Mouse (Mus musculus): ENCODE measurements around the gene Zfp697. TPM values are rescaled to one million over a fixed set of nuclear protein-coding genes. Genes with fewer than 3 reads are reported as not detected.
"Not testable (repeated sequence)": the region's sequence is repeated elsewhere in the genome, so short reads cannot be mapped to it uniquely, and the experiment has no call there.

Gene Zfp697
- polyA plus RNA-seq, 1 experiment from 2014 or later = 6.2 TPM

GRCm38 (mm10) chr3:98471499-98471898 lies 89.2 kb downstream of the Zfp697 start:
- H3K27ac ChIP-seq (ENCODE audit: low read depth, low read length); ATAC-seq; H3K9ac ChIP-seq (ENCODE audit: low read depth, low read length); H3K4me1 ChIP-seq (replicated peaks; ENCODE audit: control insufficient read depth, insufficient read depth, low read length); H3K9me3 ChIP-seq (ENCODE audit: control insufficient read depth); H3K36me3 ChIP-seq (ENCODE audit: control insufficient read depth, insufficient read depth); H3K27me3 ChIP-seq (replicated peaks; ENCODE audit: control insufficient read depth, insufficient read depth, low read length); H3K4me3 ChIP-seq (ENCODE audit: low read depth, low read length); H3K4me2 ChIP-seq (replicated peaks; ENCODE audit: low read depth): not testable (repeated sequence)

DNA sequence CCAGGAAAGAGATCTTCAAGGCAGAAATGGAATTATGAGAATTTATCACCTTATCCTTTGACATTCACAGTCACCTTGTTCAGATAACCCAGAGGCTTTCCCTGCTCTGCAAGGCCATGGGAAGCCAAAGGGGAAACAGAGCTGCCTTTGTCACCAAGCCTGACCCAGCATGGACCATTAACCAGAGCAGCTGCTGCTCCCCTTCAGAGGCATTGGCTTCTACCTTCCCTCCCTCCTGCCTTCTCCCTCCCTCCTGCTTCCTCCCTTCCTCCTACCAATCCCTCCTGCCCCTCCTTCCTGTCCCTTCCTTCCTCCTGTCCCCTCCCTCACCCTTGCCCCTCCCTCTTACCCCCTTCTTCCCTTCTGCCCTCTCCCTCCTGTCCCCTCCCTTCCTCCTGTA lies 111.9 kb downstream of the Zfp697 start:
- H3K27me3 ChIP-seq (replicated peaks; ENCODE audit: control insufficient read depth, insufficient read depth, low read length); H3K4me1 ChIP-seq (replicated peaks; ENCODE audit: control insufficient read depth, insufficient read depth, low read length); H3K27ac ChIP-seq (ENCODE audit: low read depth, low read length); H3K4me2 ChIP-seq (replicated peaks; ENCODE audit: low read depth); H3K36me3 ChIP-seq (ENCODE audit: control insufficient read depth, insufficient read depth); H3K9me3 ChIP-seq (ENCODE audit: control insufficient read depth); H3K4me3 ChIP-seq (ENCODE audit: low read depth, low read length); H3K9ac ChIP-seq (ENCODE audit: low read depth, low read length); ATAC-seq: not testable (repeated sequence)

GRCm38 (mm10) chr3:98495055-98495454 lies 112.8 kb downstream of the Zfp697 start:
- H3K27me3 ChIP-seq (replicated peaks; ENCODE audit: control insufficient read depth, insufficient read depth, low read length); H3K9ac ChIP-seq (ENCODE audit: low read depth, low read length); H3K9me3 ChIP-seq (ENCODE audit: control insufficient read depth); H3K4me1 ChIP-seq (replicated peaks; ENCODE audit: control insufficient read depth, insufficient read depth, low read length); H3K4me2 ChIP-seq (replicated peaks; ENCODE audit: low read depth); H3K36me3 ChIP-seq (ENCODE audit: control insufficient read depth, insufficient read depth); H3K4me3 ChIP-seq (ENCODE audit: low read depth, low read length); ATAC-seq; H3K27ac ChIP-seq (ENCODE audit: low read depth, low read length): not testable (repeated sequence)

GRCm38 (mm10) chr3:98496762-98497161 lies 114.5 kb downstream of the Zfp697 start:
- not testable (repeated sequence) for ATAC-seq

DNA sequence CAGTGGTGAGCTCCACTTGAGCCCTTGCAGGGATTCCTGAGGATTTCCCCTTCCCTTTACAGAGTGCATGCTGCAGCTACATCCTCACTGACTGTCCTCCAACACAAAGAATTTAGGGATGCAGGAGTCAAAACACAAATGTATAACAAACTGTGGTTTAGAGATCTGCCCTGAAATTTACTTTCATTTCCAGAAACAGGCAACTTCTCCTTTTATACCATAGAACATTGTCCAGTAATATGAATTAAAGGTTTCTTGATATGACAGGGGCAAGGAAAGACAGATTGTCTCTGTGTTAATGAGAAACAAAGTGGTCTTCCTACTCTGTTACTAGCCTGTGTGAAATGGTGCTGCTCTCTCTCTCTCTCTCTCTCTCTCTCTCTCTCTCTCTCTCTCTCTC lies 115.1 kb downstream of the Zfp697 start:
- H3K4me1 ChIP-seq (replicated peaks; ENCODE audit: control insufficient read depth, insufficient read depth, low read length); H3K4me2 ChIP-seq (replicated peaks; ENCODE audit: low read depth); ATAC-seq; H3K9ac ChIP-seq (ENCODE audit: low read depth, low read length); H3K9me3 ChIP-seq (ENCODE audit: control insufficient read depth); H3K4me3 ChIP-seq (ENCODE audit: low read depth, low read length); H3K36me3 ChIP-seq (ENCODE audit: control insufficient read depth, insufficient read depth); H3K27ac ChIP-seq (ENCODE audit: low read depth, low read length); H3K27me3 ChIP-seq (replicated peaks; ENCODE audit: control insufficient read depth, insufficient read depth, low read length): not testable (repeated sequence)

More at GRCm38 (mm10) chr3:98496762-98497161, 114.5 kb downstream of the Zfp697 start:
- H3K4me2 ChIP-seq (replicated peaks; ENCODE audit: low read depth); H3K9ac ChIP-seq (ENCODE audit: low read depth, low read length); H3K27me3 ChIP-seq (replicated peaks; ENCODE audit: control insufficient read depth, insufficient read depth, low read length); H3K36me3 ChIP-seq (ENCODE audit: control insufficient read depth, insufficient read depth); H3K9me3 ChIP-seq (ENCODE audit: control insufficient read depth); H3K4me3 ChIP-seq (ENCODE audit: low read depth, low read length); H3K27ac ChIP-seq (ENCODE audit: low read depth, low read length); H3K4me1 ChIP-seq (replicated peaks; ENCODE audit: control insufficient read depth, insufficient read depth, low read length): not testable (repeated sequence)
- whole genome bisulfite sequencing = no CpG with 5 or more reads among the region's 2 CpGs

DNA sequence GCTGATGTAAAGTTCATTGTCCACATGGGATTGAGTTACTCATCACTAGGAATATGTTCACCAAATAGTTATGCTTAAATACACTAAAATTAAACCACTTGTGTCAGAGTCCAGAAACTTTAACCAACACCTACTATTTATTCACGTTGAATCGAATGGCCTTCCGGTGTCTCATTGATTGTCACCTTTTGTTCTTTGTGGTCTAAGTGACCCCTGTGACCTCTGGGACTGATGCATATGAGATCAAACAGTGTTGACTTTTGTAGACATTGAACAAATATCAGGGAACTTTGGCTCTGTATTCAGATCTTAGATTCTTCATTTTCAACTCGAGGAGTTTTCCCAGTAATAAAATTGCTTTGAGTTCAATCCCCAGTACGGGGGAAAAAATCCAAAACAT lies 125.0 kb downstream of the Zfp697 start:
- H3K4me2 ChIP-seq (replicated peaks; ENCODE audit: low read depth); ATAC-seq; H3K27me3 ChIP-seq (replicated peaks; ENCODE audit: control insufficient read depth, insufficient read depth, low read length); H3K9ac ChIP-seq (ENCODE audit: low read depth, low read length); H3K4me3 ChIP-seq (ENCODE audit: low read depth, low read length); H3K4me1 ChIP-seq (replicated peaks; ENCODE audit: control insufficient read depth, insufficient read depth, low read length); H3K27ac ChIP-seq (ENCODE audit: low read depth, low read length); H3K36me3 ChIP-seq (ENCODE audit: control insufficient read depth, insufficient read depth); H3K9me3 ChIP-seq (ENCODE audit: control insufficient read depth): not testable (repeated sequence)
- WGBS = no CpG with 5 or more reads among the region's 5 CpGs

DNA sequence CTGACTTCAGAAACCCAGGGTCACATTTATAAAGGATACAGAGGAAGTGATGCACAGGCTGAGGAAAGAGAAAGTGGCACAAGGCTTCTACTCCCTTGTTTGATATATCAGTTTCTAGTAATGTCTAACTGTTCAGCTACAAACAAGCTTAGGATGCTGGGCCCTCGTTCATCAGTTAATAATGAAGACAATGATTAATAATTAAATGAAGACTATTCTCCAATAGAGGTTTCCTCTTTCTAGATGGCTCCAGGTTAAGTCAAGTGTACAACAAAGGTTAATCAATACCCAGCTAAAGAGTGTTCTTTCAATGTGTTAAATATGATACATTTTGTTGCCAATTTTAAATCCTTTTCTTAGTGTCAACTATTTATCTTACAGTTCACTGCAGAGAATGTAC lies 128.2 kb downstream of the Zfp697 start, which contains the start of gene Hsd3b4:
Hsd3b4 (minus strand) TSS at position 101 of the 400 bp plus-strand sequence.
- not testable (repeated sequence) for H3K27ac ChIP-seq (ENCODE audit: low read depth, low read length); H3K27me3 ChIP-seq (replicated peaks; ENCODE audit: control insufficient read depth, insufficient read depth, low read length); H3K4me3 ChIP-seq (ENCODE audit: low read depth, low read length); H3K4me2 ChIP-seq (replicated peaks; ENCODE audit: low read depth); H3K9ac ChIP-seq (ENCODE audit: low read depth, low read length); H3K4me1 ChIP-seq (replicated peaks; ENCODE audit: control insufficient read depth, insufficient read depth, low read length); H3K9me3 ChIP-seq (ENCODE audit: control insufficient read depth); H3K36me3 ChIP-seq (ENCODE audit: control insufficient read depth, insufficient read depth); ATAC-seq
- no CpG with 5 or more reads among the region's 1 CpGs for WGBS

DNA sequence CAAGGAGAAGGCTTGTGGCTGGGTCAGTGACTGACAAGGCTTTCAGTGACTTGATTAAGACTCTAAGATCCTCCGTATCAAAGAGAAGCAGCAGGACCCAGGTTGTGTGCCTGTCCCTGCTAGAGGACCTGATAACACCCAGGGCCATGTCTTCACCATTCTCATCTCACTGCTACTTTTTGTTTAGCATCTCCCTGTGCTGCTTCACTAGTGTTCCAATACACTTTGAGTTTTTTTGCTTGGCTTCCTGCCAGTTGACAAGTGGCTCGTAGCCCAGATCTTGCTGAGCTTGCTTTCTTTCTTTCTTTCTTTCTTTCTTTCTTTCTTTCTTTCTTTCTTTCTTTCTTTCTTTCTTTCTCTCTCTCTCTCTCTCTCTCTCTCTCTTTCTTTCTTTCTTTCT lies 140.5 kb downstream of the Zfp697 start:
- not testable (repeated sequence) for H3K27me3 ChIP-seq (replicated peaks; ENCODE audit: control insufficient read depth, insufficient read depth, low read length); ATAC-seq; H3K4me1 ChIP-seq (replicated peaks; ENCODE audit: control insufficient read depth, insufficient read depth, low read length); H3K27ac ChIP-seq (ENCODE audit: low read depth, low read length); H3K9ac ChIP-seq (ENCODE audit: low read depth, low read length); H3K36me3 ChIP-seq (ENCODE audit: control insufficient read depth, insufficient read depth); H3K4me3 ChIP-seq (ENCODE audit: low read depth, low read length); H3K4me2 ChIP-seq (replicated peaks; ENCODE audit: low read depth); H3K9me3 ChIP-seq (ENCODE audit: control insufficient read depth)
- WGBS = 50% methylated on average over 1 of the region's 2 CpGs

GRCm38 (mm10) chr3:98524552-98524951 lies 142.3 kb downstream of the Zfp697 start:
- not testable (repeated sequence) for H3K9ac ChIP-seq (ENCODE audit: low read depth, low read length); H3K36me3 ChIP-seq (ENCODE audit: control insufficient read depth, insufficient read depth); H3K4me3 ChIP-seq (ENCODE audit: low read depth, low read length); H3K4me2 ChIP-seq (replicated peaks; ENCODE audit: low read depth); H3K9me3 ChIP-seq (ENCODE audit: control insufficient read depth); H3K27me3 ChIP-seq (replicated peaks; ENCODE audit: control insufficient read depth, insufficient read depth, low read length); H3K27ac ChIP-seq (ENCODE audit: low read depth, low read length); H3K4me1 ChIP-seq (replicated peaks; ENCODE audit: control insufficient read depth, insufficient read depth, low read length)
- WGBS = no CpG with 5 or more reads among the region's 1 CpGs
- peak; percentile 36; the same call in 1 of the 2 replicates for ATAC-seq

- not testable (repeated sequence) for H3K9me3 ChIP-seq (ENCODE audit: control insufficient read depth); H3K9ac ChIP-seq (ENCODE audit: low read depth, low read length); H3K4me3 ChIP-seq (ENCODE audit: low read depth, low read length); ATAC-seq; H3K4me2 ChIP-seq (replicated peaks; ENCODE audit: low read depth); H3K4me1 ChIP-seq (replicated peaks; ENCODE audit: control insufficient read depth, insufficient read depth, low read length); H3K36me3 ChIP-seq (ENCODE audit: control insufficient read depth, insufficient read depth); H3K27ac ChIP-seq (ENCODE audit: low read depth, low read length); H3K27me3 ChIP-seq (replicated peaks; ENCODE audit: control insufficient read depth, insufficient read depth, low read length)
These were observed 142.7 kb downstream of the Zfp697 start for GRCm38 (mm10) chr3:98524978-98525377.

Measured in intestine, postnatal 0 days (tissue).